Mouse (Mus musculus): ENCODE results near the gene Rimbp2.

- no peak for TF ChIP-seq GATA1 (IDR thresholded peaks at IDR 0.05; ENCODE audit: low read length)
- TF ChIP-seq TAL1 (IDR thresholded peaks at IDR 0.05; ENCODE audit: low read length): no peak
These were observed 743 bp downstream of the Rimbp2 start for GRCm38 (mm10) chr5:128952291-128953195.
